Mouse (Mus musculus): Measurements from ENCODE around the gene Csf2rb2. TPM values are rescaled to one million over a fixed set of nuclear protein-coding genes. Genes with fewer than 3 reads are reported as not detected.
"Not testable (repeated sequence)": the region's sequence is repeated elsewhere in the genome, so short reads cannot be mapped to it uniquely, and the experiment has no call there.

Csf2rb2 gene
- polyA plus RNA-seq, 1 experiment from 2014 or later = 0.06 TPM

DNA sequence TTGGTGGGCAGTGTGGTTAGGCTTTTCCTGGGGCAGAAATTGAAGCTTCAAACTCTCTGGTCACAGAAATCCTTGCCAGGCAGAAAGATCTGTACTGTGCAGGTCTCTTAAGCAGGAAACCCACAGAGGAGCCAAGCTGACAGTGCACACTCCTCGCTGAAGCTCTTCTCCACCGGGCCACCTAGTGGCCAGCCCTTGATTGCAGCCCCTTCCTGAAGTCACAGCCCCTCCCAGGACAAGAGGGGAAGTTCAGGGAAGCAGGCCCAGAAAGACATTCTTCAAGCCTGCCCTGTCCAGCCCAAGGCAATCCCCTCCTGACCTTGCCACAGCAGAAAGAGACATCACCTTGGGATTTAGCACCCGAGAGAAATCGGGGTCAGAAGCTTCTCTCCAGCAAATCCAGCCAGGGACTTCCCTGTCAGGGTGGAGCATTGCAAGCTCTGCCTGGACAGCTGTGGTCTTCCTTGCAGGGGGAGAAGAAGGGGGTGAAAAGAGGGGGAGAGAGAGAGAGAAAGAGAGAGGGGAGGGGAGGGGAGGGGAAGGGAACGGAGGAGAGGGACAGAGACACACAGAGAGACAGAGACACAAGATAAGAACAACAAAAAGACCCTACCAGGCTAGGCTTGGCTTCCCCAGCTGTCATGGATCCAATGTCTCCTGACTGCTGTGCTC, 15.4 kb upstream of the Csf2rb2 start:
- Histone ChIP-seq H3K27me3 (replicated peaks; ENCODE audit: control insufficient read depth, insufficient read depth, low read length) (no peaks in the 10 kb centered on the region), H3K9me3 (ENCODE audit: control insufficient read depth, low read length) (no peaks in the 10 kb centered on the region), H3K4me2 (ENCODE audit: low read length) (no peak overlapping the region), H3K4me3 (ENCODE audit: low read length) (no peak overlapping the region), H3K27ac (ENCODE audit: low read depth, low read length) (no peak overlapping the region), H3K4me1 (ENCODE audit: control insufficient read depth, insufficient read depth, low read depth, low read length) (no peaks in the 10 kb centered on the region), H3K9ac (ENCODE audit: low read depth, low read length) (no peak overlapping the region), H3K36me3 (ENCODE audit: control insufficient read depth, insufficient read depth, low read length) (no peaks in the 10 kb centered on the region)
- ATAC-seq = peak; percentile 68; the same call in 1 of the 2 replicates
- 20% methylated on average over 5 of the region's 5 CpGs for WGBS

DNA sequence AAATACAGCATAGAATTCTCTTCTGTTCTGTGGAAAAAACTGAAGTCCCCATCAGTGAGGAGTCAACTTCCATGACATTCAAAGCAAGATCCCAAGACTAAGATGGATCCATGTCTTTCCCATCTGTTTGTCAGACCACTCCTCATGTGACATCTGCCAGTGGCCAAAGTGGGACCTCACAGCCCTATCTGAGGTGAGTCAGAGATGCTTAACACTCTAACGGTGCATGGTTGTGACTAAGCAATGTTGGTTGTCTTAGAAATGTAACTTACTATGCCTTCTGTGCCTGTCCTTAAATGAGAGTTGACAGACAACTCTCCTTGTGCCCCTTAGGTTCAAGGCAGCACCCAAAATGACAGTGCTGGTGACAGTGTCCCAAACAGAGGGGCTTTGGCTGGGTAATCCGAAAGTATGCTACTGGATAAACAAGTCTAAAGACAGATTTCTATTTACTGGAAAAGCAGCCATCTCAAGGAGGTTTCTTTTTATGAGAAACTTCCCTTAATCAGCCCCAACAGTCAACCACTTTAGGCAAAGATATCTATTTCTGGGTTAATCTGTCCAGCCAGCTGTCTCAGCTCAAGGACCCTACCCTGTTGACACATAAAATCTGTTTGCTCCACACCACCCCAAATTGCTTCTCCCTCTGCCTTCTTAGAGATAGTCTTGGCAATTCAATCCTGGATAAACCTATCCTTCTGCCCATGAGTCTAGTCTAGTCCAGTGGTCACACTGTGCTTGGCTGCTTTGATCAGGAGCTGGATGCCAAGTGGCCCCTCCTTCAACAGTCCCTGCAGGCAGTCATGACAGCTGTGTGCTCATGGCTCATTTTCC, 13.0 kb upstream of the Csf2rb2 start:
- H3K27ac ChIP-seq (ENCODE audit: low read depth, low read length); H3K27me3 ChIP-seq (replicated peaks; ENCODE audit: control insufficient read depth, insufficient read depth, low read length); H3K9me3 ChIP-seq (ENCODE audit: control insufficient read depth, low read length); H3K4me1 ChIP-seq (ENCODE audit: control insufficient read depth, insufficient read depth, low read depth, low read length); H3K4me2 ChIP-seq (ENCODE audit: low read length); H3K9ac ChIP-seq (ENCODE audit: low read depth, low read length); H3K4me3 ChIP-seq (ENCODE audit: low read length); H3K36me3 ChIP-seq (ENCODE audit: control insufficient read depth, insufficient read depth, low read length); ATAC-seq: not testable (repeated sequence)
- WGBS = 91% methylated on average over 2 of the region's 2 CpGs

DNA sequence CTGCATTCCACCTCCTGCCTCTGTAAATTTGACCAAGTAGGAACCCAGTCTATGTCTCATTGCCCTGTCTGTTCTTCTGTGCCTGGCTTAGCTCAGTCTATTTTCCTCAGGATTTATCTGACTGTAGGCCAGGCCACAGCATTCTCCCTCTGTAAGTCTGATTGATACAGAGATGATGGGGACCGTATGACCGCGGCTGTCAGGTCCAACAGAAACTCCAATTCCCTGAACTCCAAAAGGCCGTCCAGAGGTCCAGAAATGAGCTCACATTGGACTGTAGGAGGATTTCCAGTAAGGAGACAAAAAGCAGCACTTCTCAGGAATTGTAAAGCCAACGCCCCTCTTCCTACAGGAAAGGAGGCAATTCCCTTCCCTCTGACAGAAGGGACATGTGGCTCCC, 8.1 kb upstream of the Csf2rb2 start:
- H3K4me1 ChIP-seq (ENCODE audit: control insufficient read depth, insufficient read depth, low read depth, low read length); ATAC-seq; H3K9me3 ChIP-seq (ENCODE audit: control insufficient read depth, low read length); H3K27me3 ChIP-seq (replicated peaks; ENCODE audit: control insufficient read depth, insufficient read depth, low read length); H3K9ac ChIP-seq (ENCODE audit: low read depth, low read length); H3K4me2 ChIP-seq (ENCODE audit: low read length); H3K36me3 ChIP-seq (ENCODE audit: control insufficient read depth, insufficient read depth, low read length); H3K27ac ChIP-seq (ENCODE audit: low read depth, low read length); H3K4me3 ChIP-seq (ENCODE audit: low read length): not testable (repeated sequence)
- WGBS = 90% methylated on average over 5 of the region's 5 CpGs

DNA sequence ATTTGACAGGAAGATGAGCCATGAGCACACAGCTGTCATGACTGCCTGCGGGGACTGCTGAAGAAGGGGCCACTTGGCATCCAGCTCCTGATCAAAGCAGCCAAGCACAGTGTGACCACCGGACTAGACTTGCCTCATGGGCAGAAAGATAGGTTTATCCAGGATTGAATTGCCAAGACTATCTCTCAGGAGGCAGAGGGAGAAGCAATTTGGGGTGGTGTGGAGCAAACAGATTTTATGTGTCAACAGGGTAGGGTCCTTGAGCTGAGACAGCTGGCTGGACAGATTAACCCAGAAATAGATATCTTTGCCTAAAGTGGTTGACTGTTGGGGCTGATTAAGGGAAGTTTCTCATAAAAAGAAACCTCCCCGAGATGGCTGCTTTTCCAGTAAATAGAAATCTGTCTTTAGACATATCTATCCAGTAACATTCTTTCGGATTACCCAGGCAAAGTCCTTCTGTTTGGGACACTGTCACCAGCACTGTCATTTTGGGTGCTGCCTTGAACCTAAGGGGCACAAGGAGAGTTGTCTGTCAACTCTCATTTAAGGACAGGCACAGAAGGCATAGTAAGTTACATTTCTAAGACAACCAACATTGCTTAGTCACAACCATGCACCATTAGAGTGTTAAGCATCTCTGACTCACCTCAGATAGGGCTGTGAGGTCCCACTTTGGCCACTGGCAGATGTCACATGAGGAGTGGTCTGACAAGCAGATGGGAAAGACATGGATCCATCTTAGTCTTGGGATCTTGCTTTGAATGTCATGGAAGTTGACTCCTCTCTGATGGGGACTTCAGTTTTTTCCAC, 7.1 kb upstream of the Csf2rb2 start:
- H3K27me3 ChIP-seq (replicated peaks; ENCODE audit: control insufficient read depth, insufficient read depth, low read length); H3K4me3 ChIP-seq (ENCODE audit: low read length); H3K4me2 ChIP-seq (ENCODE audit: low read length); H3K36me3 ChIP-seq (ENCODE audit: control insufficient read depth, insufficient read depth, low read length); H3K9ac ChIP-seq (ENCODE audit: low read depth, low read length); H3K4me1 ChIP-seq (ENCODE audit: control insufficient read depth, insufficient read depth, low read depth, low read length); H3K9me3 ChIP-seq (ENCODE audit: control insufficient read depth, low read length); H3K27ac ChIP-seq (ENCODE audit: low read depth, low read length): not testable (repeated sequence)
- peak; percentile 54; the same call in 1 of the 2 replicates for ATAC-seq
- 72% methylated on average over 4 of the region's 4 CpGs for WGBS

DNA sequence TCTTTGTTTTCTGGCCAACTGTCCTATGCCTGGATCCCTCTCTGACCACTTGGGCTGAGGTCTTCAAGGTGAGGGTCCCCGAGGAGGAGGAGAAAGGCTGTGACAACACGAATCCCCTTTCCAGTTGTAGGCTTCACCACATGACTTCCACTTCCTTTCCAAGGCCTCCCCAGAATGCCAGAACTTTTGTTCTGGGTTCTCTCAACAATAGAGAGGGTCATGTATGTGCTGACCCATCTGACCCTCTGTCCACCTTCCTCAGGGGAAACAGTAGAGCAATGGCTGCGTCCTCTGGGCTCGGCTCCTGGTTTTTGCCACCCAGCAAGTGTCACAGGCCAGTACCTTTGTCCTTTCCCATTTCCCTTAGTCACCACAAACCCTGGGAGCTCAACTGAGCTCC, 5.5 kb upstream of the Csf2rb2 start:
- H3K9me3 ChIP-seq (ENCODE audit: control insufficient read depth, low read length) = no peaks in the 10 kb centered on the region
- H3K4me3 ChIP-seq (ENCODE audit: low read length) = no peak overlapping the region
- H3K4me2 ChIP-seq (ENCODE audit: low read length) = no peak overlapping the region
- H3K4me1 ChIP-seq (ENCODE audit: control insufficient read depth, insufficient read depth, low read depth, low read length) = no peaks in the 10 kb centered on the region; the same call in 1 of the 2 replicates
- WGBS = 70% methylated on average over 4 of the region's 4 CpGs
- H3K36me3 ChIP-seq (ENCODE audit: control insufficient read depth, insufficient read depth, low read length) = no peaks in the 10 kb centered on the region
- no peak for ATAC-seq
- H3K9ac ChIP-seq (ENCODE audit: low read depth, low read length) = no peak overlapping the region
- H3K27me3 ChIP-seq (replicated peaks; ENCODE audit: control insufficient read depth, insufficient read depth, low read length) = no peaks in the 10 kb centered on the region
- H3K27ac ChIP-seq (ENCODE audit: low read depth, low read length) = no peak overlapping the region

DNA sequence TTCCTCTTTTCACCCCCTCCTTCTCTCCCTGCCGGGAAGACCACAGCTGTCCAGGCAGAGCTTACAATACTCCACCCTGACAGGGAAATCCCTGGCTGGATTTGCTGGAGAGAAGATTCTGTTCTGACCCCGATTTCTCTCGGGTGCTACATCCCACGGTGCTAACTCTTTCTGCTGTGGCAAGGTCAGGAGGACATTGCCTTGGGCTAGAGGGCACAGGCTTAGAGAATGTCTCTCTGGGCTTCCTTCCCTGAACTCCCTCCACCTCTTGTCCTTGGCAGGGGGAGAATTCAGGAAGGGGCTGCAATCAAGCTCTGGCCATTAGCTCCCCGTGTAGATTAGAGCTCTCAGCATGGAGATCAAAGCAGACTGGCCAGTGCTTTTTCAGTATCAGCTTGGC, 4.3 kb upstream of the Csf2rb2 start:
- 48% methylated on average over 5 of the region's 5 CpGs for WGBS
- no peaks in the 10 kb centered on the region for H3K27me3 ChIP-seq (replicated peaks; ENCODE audit: control insufficient read depth, insufficient read depth, low read length)
- H3K9me3 ChIP-seq (ENCODE audit: control insufficient read depth, low read length) = no peaks in the 10 kb centered on the region
- no peaks in the 10 kb centered on the region; the same call in 1 of the 2 replicates for H3K4me1 ChIP-seq (ENCODE audit: control insufficient read depth, insufficient read depth, low read depth, low read length)
- no peaks in the 10 kb centered on the region for H3K36me3 ChIP-seq (ENCODE audit: control insufficient read depth, insufficient read depth, low read length)
- H3K4me2 ChIP-seq (ENCODE audit: low read length) = no peak overlapping the region
- ATAC-seq = no peak
- H3K27ac ChIP-seq (ENCODE audit: low read depth, low read length) = no peak overlapping the region; the same call in 1 of the 2 replicates
- no peak overlapping the region for H3K9ac ChIP-seq (ENCODE audit: low read depth, low read length)
- no peak overlapping the region for H3K4me3 ChIP-seq (ENCODE audit: low read length)

DNA sequence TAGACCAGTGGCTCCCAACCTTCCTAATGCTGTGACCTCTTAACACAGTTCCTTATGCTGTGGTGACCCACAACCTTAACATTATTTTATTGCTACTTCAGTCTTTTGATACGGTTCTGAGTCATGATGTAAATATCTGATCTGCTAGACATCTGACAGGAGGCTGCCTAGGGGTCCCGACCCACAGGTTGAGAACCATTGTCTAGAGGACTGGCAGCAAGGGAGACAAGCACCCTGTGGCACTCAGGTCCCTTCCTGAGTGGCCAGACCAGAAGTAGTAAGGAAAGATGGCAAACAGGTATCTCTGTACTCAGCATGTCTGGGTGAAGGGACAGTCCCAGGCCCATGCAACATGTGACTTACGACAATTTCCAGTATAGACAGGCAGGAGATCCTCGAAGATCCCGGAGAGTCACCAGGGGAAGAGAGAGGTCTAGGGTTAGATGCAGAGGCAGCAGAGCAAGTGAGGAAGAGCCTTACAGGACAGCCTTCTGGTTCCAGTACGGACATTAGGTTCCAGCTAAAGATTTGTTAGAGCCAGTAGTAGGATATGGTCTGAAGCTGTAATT, 1.8 kb downstream of the Csf2rb2 start:
- Histone ChIP-seq H3K9me3 (ENCODE audit: control insufficient read depth, low read length) (no peaks in the 10 kb centered on the region), H3K4me1 (ENCODE audit: control insufficient read depth, insufficient read depth, low read depth, low read length) (no peaks in the 10 kb centered on the region), H3K4me3 (ENCODE audit: low read length) (no peak overlapping the region), H3K36me3 (ENCODE audit: control insufficient read depth, insufficient read depth, low read length) (no peaks in the 10 kb centered on the region), H3K27ac (ENCODE audit: low read depth, low read length) (no peak overlapping the region), H3K27me3 (replicated peaks; ENCODE audit: control insufficient read depth, insufficient read depth, low read length) (no peaks in the 10 kb centered on the region), H3K9ac (ENCODE audit: low read depth, low read length) (no peak overlapping the region), H3K4me2 (ENCODE audit: low read length) (no peak overlapping the region)
- 90% methylated on average over 6 of the region's 6 CpGs for WGBS
- no peak for ATAC-seq

DNA sequence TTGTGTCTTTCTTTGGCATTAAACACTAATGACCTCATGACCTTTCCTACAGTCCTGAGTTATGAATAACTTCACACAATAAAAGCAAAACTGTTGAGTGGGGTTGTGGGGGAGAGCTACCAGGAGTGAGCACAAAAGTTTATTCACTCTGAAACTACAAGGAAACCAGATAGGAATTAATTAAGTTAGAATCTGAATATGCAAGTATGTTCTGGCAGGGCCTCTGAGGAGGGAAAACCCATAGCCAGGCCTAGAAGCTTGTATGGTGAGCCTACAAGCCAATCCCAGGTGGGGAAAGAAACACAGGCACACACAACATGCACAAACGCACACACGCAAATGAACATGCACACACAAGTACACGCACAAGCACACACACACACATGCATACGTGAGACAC, 2.8 kb downstream of the Csf2rb2 start:
- Histone ChIP-seq H3K4me1 (ENCODE audit: control insufficient read depth, insufficient read depth, low read depth, low read length) (no peaks in the 10 kb centered on the region), H3K9me3 (ENCODE audit: control insufficient read depth, low read length) (no peaks in the 10 kb centered on the region), H3K4me3 (ENCODE audit: low read length) (no peak overlapping the region), H3K27ac (ENCODE audit: low read depth, low read length) (no peak overlapping the region), H3K27me3 (replicated peaks; ENCODE audit: control insufficient read depth, insufficient read depth, low read length) (no peaks in the 10 kb centered on the region), H3K36me3 (ENCODE audit: control insufficient read depth, insufficient read depth, low read length) (no peaks in the 10 kb centered on the region), H3K4me2 (ENCODE audit: low read length) (no peak overlapping the region), H3K9ac (ENCODE audit: low read depth, low read length) (no peak overlapping the region)
- no peak for ATAC-seq
- WGBS = 94% methylated on average over 4 of the region's 4 CpGs

DNA sequence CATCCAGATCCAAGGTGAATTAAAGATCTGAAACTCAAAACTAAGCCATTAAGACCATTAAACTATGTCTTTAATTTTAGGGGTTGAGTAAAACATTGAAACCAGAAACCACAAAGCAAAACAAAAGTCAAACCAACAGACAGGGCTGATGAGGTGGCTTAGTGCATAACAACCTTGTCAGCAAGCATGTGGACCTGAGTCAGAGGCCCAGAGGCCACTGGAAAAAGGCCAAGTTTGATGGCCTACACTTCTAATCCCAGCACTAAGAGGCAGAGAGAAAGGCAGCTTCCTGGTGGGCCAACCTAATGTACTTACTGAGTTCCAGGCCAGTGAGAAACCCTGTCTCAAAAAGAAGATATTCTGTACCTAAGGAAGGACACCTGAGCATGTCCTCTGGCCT, 4.7 kb downstream of the Csf2rb2 start:
- Histone ChIP-seq H3K27me3 (replicated peaks; ENCODE audit: control insufficient read depth, insufficient read depth, low read length) (no peaks in the 10 kb centered on the region), H3K4me2 (ENCODE audit: low read length) (no peak overlapping the region), H3K9ac (ENCODE audit: low read depth, low read length) (no peak overlapping the region), H3K36me3 (ENCODE audit: control insufficient read depth, insufficient read depth, low read length) (no peaks in the 10 kb centered on the region), H3K9me3 (ENCODE audit: control insufficient read depth, low read length) (no peaks in the 10 kb centered on the region), H3K4me1 (ENCODE audit: control insufficient read depth, insufficient read depth, low read depth, low read length) (no peaks in the 10 kb centered on the region), H3K4me3 (ENCODE audit: low read length) (no peak overlapping the region), H3K27ac (ENCODE audit: low read depth, low read length) (no peak overlapping the region)
- no peak for ATAC-seq
